Mouse (Mus musculus) kidney, embryonic 16.5 days (tissue): ENCODE measurements around the gene Hmgn1. TPM values are rescaled to one million over a fixed set of nuclear protein-coding genes. Genes with fewer than 3 reads are reported as not detected.
A peak's percentile ranks its signal among the peaks of the same experiment; 100 is the strongest.

Experiments
- ATAC-seq: fragments of 200-750 bp; cut with Nextera tagmentation; 2 replicates; pipeline ENCODE4 v1.8.0; 2017; ENCODE audit warnings: moderate TSS enrichment; ENCODE audit not compliant: low FRiP score, low TSS enrichment
- H3K27ac ChIP-seq: fragments of 300-500 bp; sonication (generic); 2 replicates; pipeline ENCODE4 v1.5.1; 2014; ENCODE audit warnings: low read length
- H3K27me3 ChIP-seq: fragments of 300-500 bp; sonication (generic); 2 replicates; pipeline ENCODE4 v1.6.1; 2014; ENCODE audit warnings: low read length, control low read depth, mixed read lengths; ENCODE audit not compliant: insufficient read depth
- H3K36me3 ChIP-seq: fragments of 300-500 bp; sonication (generic); 2 replicates; pipeline ENCODE4 v1.6.1; 2014; ENCODE audit warnings: low read length, control low read depth, mixed read lengths; ENCODE audit not compliant: insufficient read depth
- H3K4me1 ChIP-seq: fragments of 300-500 bp; sonication (generic); 2 replicates; pipeline ENCODE4 v1.6.1; 2014; ENCODE audit warnings: low read length, control low read depth, mixed read lengths; ENCODE audit not compliant: insufficient read depth
- H3K4me2 ChIP-seq: fragments of 300-500 bp; sonication (generic); replicated peaks from 2 replicates; pipeline ENCODE4 v1.6.1; 2014; ENCODE audit warnings: low read depth, low read length
- H3K4me3 ChIP-seq: fragments of 300-500 bp; sonication (generic); 2 replicates; pipeline ENCODE4 v1.5.1; 2014; ENCODE audit warnings: mild to moderate bottlenecking, low read length
- H3K9ac ChIP-seq: fragments of 300-500 bp; sonication (generic); replicated peaks from 2 replicates; pipeline ENCODE4 v1.6.1; 2014; ENCODE audit warnings: low read length
- H3K9me3 ChIP-seq: fragments of 300-500 bp; sonication (generic); 2 replicates; pipeline ENCODE4 v1.6.1; 2016; ENCODE audit warnings: low read length, control low read depth
- WGBS: fragments of 180-500 bp; shearing (Covaris S2); extraction: QIAGEN DNeasy Blood & Tissue Kit; methylation state at CpG from one replicate; pipeline ENCODE4 v1.1.7; 2014; 5-methylcytosine and 5-hydroxymethylcytosine counted together
- polyA plus RNA-seq: library from polyadenylated mRNA; unstranded; fragments of >200 nt; fragmentation: Nextera tagmentation; extraction: Ambion mirVana; gene quantifications from 2 replicates; pipeline ENCODE4 v1.2.1, GENCODE M21; 2015

Hmgn1 gene
- polyA plus RNA-seq, 1 experiment from 2014 or later: 609 TPM

- peak overlapping the region; percentile 99 for H3K4me3 ChIP-seq
- H3K27ac ChIP-seq: peak overlapping the region; percentile 98
- H3K36me3 ChIP-seq: peaks cover 18% of the 10 kb centered on the region; the same call in 1 of the 2 replicates
- H3K27me3 ChIP-seq: no peaks in the 10 kb centered on the region
- peak overlapping the region; percentile 73 for H3K4me2 ChIP-seq
- peaks cover 12% of the 10 kb centered on the region for H3K4me1 ChIP-seq
- WGBS: 0% methylated on average over 55 of the region's 68 CpGs
- peak overlapping the region; percentile 99 for H3K9ac ChIP-seq
- ATAC-seq: peak; percentile 41
- H3K9me3 ChIP-seq: no peaks in the 10 kb centered on the region
Measured at GRCm38 (mm10) chr16:96081742-96082241, 45.7 kb downstream of the Hmgn1 start.

GRCm38 (mm10) chr16:96081331-96081730 lies 46.2 kb downstream of the Hmgn1 start:
- peaks cover 12% of the 10 kb centered on the region for H3K4me1 ChIP-seq
- H3K9ac ChIP-seq: peak overlapping the region; percentile 99
- WGBS: under 1% methylated on average over 13 of the region's 28 CpGs
- no peaks in the 10 kb centered on the region for H3K9me3 ChIP-seq
- peak overlapping the region; percentile 98 for H3K27ac ChIP-seq
- H3K4me2 ChIP-seq: peak overlapping the region; percentile 73
- H3K4me3 ChIP-seq: peak overlapping the region; percentile 99
- H3K36me3 ChIP-seq: peaks cover 19% of the 10 kb centered on the region; the same call in 1 of the 2 replicates
- peak; percentile 85 for ATAC-seq
- no peaks in the 10 kb centered on the region for H3K27me3 ChIP-seq

GRCm38 (mm10) chr16:96080524-96080923 lies 47.0 kb downstream of the Hmgn1 start:
- peak overlapping the region; percentile 73; the same call in 1 of the 2 replicates for H3K4me2 ChIP-seq
- WGBS: 83% methylated on average over 7 of the region's 7 CpGs
- H3K9me3 ChIP-seq: no peaks in the 10 kb centered on the region
- H3K27ac ChIP-seq: no peak overlapping the region
- H3K4me3 ChIP-seq: no peak overlapping the region
- H3K36me3 ChIP-seq: peaks cover 20% of the 10 kb centered on the region; the same call in 1 of the 2 replicates
- no peaks in the 10 kb centered on the region for H3K27me3 ChIP-seq
- no peak for ATAC-seq
- no peak overlapping the region for H3K9ac ChIP-seq
- peaks cover 12% of the 10 kb centered on the region for H3K4me1 ChIP-seq

Other genes with a start within 250 kb of the Hmgn1 start
- gene Psmg1, start 136.8 kb downstream of the Hmgn1 start, polyA plus RNA-seq: 73.3 and 88.6 TPM in 2 replicates
- gene Brwd1, start 45.2 kb downstream of the Hmgn1 start, polyA plus RNA-seq: 74.5 and 85.6 TPM in 2 replicates
- 70.1 and 75.2 TPM in 2 replicates for gene Wrb, start 17.7 kb upstream of the Hmgn1 start, polyA plus RNA-seq
- gene Lca5l, start 64.5 kb upstream of the Hmgn1 start, polyA plus RNA-seq: 0.94 and 1.0 TPM in 2 replicates
- gene Sh3bgr, start 72.7 kb upstream of the Hmgn1 start, polyA plus RNA-seq: 5.3 and 9.4 TPM in 2 replicates
- gene B3galt5, start 108.1 kb upstream of the Hmgn1 start, polyA plus RNA-seq: 3.8 and 4.5 TPM in 2 replicates